Mouse (Mus musculus) ovary, postnatal 36 days (tissue): ENCODE measurements around the gene Gpr84.

Experiments used
- DNase-seq: peaks from one replicate; pipeline ENCODE4 v3.0.0; 2022; ENCODE audit warnings: low spot score, mixed read lengths

Gpr84 gene

DNA sequence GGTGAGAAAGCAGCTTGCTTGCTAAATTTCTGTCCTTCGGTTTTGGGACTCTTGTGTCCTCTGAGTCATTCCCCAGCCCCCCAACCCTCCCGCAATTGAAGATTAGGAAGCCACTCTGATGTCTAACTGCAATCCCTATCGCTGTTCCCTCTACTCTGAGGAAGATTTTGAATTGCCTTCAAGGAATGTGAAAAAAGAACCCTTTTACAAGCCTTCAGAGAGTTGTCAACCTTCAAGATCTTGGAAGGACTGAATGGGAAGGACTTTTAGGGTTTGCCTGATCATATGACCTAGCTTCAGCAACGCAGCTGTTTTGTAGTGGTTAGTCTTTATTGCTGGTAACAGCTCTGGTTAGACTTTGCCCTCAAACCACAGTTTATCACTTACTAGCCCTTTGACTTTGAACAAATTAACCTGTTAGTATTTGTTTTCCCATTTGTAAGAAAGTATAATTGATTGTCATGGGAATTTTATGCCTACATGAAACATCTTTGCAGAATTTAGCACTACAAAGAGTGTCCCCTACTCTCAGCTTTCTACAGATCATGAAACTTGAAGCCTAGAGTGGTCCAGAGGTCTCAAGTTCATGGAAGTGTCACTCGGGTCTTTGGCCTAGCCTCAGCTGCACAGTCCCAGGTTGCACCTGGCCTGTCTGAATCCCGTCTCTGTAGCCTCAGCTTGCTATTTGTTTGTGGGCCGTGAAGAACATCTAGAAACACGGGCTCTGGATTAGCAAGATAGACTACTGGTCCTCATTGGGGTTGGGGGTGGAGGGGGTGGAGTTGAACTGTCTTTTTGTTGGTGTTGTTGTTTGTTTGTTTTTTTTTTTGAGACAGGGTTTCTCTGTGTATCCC lies 4.4 kb downstream of the Gpr84 start:
- no peak for DNase-seq

DNA sequence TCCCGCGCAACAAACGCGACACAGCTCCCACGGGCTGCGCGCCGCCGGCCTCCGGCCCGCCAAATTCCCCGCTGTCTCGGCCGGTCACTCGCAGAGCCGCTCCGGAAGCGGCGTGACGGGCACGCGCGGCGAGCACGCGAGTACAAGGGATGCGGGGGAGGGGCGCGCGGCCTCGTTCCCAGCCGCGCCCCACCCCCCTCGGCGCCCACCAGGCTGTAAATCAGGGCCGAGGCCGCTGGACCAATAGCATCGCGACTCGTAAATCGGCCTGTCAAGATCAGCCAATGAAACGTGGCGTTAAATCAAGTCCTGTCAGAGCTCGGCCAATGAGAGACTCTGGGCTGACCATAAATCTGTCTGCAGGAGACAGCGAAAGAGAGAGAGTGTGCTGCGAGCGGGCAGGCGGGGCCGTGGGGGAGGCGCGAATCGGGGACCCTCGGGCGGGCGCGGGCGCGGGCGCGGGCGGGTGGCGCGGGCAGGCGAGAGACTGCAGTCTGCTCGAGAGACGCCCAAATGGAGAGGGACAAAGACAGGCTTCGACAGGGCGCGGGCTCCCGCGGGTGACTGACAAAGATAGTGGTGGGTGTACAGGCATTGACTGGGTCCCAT lies 5.2 kb downstream of the Gpr84 start:
- peak; percentile 93 for DNase-seq

DNA sequence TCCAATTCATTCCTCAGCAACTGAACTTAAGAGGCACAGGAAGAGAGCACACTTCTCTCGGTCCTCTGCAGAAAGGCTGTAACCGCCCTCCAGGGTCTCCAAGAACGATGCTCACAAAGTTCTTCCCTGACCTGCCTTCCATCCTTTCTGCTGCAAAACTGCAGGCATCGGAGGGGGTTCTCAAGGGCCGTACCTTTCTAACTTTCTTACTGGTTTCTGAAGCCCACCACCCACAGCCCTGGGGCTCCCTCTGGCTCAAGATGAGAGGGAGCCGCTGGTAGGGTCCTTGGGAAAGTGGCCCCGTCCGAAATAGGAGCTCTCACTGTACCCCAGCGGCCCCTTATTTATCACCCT lies 5.8 kb downstream of the Gpr84 start:
- no peak for DNase-seq

DNA sequence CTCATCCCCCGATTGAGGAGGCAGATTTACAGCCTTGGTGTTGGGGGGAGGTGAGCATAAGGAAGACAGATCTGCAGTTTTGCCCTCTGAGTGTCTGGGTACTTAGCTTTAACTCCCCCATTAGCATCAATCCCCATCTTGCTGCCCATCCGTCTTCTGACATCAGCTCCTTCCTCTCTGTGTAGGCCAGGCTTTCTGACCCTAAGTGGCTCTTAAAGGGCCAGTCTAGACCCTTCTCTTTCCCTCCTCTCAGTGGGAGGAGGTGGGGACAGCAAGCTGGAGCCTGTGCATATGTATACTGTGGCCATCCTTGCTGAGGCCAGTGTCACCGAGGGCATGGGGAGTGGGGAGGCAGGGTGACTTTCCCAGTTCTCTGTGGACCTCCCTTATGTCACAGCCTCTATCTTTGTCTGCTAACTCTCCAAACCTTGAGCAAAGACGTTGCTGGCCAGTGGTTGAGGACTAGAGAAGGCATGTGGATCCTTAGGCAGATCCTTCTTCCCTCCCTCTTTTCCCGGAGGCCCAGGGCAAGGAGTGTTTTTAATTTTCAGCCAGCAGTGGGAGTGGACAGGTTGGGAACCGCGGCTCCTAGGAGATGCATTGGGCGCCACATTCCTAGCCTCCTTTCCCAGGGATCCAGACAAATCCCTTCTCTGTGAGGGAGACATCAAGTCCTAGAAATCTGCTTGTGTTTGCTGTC lies 6.3 kb downstream of the Gpr84 start:
- DNase-seq = no peak

DNA sequence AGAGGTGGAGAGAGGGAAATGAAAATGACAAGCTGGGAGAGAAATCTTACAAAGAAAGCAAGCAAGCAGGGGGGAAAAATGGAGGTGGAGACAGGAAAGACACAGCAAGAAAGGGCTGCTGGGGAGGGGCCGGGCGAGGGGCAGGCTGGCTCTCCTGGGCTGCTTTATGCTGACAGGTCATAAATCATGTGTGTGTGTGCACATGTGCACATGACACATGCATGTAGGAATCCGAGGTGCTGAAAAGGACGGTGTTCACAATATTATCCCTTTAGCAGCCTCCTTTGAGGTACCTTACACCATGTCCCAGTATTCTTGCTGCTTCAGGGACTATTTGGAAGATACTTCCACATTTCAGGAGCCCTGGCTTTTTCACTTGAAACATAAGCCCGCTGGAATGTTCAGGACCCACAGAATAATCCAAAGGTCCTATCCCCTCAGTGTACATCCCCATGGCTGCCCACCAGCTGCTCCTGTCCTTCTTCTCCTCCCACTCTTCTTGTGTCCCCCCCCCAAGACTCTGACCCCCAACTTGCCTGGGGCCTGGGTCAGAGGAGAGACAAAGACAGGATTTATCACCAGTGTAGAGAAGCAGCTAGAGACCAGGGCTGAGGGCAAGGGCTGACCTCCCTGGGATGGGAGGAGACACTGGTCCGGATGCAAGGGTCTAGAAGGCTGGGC lies 7.9 kb downstream of the Gpr84 start:
- no peak for DNase-seq

DNA sequence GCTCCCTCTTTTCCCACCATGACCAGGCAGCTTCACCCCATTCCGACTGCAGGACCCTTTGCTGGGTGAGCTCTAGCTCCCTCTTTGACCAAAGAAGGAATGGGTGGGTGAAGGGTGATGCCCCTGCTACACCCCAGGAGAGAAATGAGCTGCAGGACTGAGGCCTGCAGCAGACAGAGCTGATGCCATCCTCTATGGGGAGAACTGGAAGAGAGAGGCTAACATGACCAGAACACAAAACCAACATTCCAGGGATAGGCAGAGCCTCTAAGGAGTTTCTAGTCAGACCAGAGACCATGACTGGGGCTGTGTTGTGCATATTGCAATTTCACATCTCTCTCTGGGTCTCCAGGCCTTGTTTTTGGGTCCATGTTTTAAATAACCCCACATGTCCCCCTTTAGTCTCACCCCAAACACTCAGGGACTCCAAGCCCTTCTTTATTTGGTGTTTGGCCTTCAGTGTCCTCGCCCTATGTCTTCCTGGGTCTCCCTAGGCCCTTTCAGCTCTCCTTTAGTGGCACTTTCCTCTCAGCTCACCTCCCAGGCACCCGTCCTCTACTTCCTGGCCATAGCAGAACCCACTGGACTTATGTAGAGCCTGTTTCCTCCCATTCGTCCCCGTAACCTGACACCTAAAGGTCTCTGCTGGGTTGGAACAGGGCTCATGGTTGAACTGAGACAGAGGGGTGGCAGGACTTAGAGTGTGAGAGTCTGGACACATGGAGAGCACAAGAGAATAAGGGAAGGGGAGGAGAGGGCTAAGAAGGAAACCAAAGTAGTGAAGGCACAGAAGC lies 8.7 kb downstream of the Gpr84 start:
- DNase-seq = no peak

DNA sequence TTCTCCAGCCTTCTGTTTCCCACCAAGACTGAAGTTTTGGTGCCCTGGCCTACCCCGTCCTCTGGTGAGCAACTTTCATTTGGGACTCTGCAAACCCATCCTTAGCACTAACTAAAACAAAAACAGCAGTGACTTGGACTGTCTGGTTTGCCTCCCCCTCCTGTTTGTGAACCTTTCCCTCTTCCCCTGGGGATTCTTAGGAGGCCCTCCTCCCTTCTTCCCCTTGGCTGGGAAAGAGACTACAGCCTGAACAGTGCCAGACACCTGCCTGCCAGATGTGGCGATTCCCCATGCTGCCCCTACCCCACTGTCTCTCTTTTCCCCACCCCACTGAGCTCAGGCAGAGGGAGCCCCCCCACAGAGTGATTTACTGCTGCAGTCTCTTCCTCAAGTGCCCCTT lies 9.4 kb downstream of the Gpr84 start:
- DNase-seq = no peak

DNA sequence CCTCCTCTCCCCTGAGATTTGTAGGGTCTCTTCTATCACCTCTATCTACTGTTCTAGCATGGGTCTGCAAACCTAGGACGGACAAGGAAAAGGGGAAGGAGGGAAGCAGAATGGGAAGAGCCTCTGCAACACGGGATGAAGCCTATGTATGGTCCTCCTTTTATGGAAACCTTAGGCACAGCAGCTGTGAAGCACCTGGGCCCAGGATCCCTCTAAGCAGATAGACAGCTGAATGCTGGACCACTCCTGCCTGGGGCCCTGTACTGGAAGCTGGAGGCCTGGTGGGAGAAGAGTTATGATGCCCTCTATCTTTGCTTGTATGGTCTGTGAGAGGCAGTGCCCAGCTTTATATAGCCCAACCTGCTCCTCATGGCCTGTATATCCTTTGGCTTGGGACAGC lies 9.9 kb downstream of the Gpr84 start:
- no peak for DNase-seq

DNA sequence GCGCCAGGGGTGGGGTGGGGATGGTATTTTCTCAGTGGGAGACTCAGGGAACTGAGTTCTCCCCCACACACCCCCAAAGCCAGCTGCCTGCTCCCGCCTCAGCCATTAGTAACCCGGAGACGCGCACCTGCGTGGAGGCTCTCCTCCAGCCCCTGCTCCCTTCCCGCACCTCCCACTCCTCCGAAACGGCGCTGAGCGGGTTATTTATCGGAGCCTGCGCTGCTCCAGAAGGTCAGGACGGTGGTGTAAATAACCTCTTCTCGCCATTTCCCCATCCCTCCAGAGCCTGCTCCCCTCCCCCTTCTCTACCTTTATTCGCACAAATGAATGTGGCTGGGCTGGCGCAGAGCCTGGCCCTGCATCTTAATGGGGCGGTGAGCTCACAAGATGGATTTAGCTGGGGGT lies 10.3 kb downstream of the Gpr84 start:
- peak; percentile 42 for DNase-seq

DNA sequence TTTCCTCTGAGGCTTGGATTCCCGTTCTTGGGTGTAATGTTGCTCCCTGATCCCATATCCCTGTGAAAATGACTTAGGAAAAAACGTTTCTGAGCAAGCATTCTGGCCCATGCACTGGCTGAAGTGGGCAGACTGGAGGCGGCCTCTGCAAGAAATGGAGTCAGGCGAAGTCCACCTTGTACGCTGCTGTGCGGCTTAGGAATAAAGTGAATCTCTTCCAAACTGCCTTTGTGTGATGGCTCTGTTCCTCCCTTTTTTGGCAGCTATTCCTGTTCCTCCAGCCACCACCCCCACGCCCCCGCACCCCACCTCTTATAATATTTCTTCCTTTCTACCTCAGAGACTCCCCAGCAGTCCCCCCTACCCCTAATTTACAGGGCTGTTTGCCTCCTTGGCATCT lies 10.8 kb downstream of the Gpr84 start:
- no peak for DNase-seq

DNA sequence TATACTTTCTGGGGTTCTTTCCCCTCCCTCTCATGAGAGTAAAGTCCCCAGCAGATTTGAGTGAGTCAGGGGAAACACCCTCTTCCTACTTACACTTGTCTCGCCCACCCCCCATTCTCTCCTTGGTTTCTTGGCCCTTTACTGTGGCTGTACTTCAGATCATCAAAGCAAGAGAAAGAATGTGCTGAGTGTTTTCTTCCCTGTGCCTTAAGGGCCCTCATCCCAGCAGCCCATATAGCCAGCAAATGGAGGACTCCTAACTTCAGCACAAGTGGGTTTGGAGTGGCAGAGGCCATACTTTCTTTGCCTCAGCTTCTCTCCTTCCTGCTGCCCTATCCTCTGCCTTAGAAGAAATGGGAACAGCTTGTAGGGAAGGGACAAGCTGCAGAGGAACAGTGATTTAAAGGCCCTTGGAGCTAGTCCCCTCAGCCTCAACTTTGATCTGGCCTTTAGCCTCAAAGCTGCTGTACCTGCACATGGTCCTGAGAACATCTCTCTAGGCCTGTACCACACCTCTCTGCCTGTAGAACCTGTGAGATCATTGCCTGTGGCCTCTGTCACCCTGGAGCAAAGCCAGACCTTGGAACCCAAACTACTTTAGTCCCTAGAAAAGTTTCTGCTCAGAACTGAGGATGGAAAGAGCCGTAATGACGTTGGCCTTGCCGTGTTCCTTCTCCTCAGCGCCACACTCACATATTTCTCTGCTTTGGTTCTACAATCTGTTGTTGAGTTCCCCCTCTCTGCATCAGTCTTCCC lies 11.4 kb downstream of the Gpr84 start:
- DNase-seq = no peak

DNA sequence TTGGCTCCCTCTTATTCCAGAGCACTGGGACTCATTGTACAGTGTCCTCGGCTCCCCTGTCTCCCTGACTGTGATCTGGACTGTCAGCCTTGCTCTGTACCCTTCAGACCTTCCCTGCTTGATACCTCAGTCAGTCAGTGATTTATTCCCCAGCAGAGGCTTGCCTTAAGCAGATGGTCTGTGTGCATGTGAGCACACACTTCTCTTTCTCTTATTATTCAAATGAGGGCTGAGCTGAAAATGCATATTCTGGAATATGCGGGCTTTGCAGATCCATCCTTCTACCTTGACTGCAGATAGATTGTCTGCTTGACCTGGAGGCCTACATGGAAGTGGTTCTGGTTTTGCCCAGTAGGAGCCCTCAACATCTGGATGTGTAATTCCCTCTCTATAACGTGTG lies 12.4 kb downstream of the Gpr84 start:
- DNase-seq = no peak

DNA sequence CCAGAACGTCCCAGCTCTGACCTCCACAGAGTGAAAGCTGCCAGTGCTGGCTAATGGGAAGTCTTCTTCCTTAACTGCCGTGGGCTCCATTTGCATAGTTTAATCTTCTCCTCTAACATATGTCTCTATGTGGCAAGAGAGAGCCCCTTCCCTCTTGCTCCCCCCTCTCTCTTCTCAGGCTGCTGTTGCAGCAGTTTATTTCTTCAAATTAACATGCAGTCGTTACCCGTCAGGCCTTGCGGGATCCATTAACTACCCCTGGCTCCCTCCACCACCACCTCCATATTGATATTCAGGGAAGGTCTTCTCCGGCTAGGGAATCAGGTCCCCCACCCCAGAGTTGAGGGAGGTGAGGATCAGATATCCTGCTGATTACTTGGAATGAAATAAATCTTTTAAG lies 13.1 kb downstream of the Gpr84 start:
- DNase-seq = no peak

DNA sequence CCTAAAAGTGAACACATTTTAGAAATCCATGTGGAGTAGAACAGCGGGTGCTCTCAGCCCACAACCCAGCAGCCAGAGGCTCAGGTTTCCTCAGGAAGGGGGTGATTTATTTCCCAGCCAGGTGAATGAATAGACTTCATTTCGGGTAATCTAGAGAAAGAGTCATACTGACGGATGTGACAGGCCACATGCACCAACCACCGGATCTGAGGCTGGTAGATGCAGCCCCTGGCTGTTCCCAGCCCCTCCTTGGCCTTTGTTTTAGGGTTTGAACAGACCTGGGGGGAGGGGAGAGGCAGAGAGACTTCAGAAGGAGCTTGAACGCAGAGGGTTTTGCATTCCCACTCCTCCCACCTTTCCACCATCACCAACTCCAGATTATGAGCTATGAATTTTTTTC lies 14.6 kb downstream of the Gpr84 start:
- DNase-seq = no peak

DNA sequence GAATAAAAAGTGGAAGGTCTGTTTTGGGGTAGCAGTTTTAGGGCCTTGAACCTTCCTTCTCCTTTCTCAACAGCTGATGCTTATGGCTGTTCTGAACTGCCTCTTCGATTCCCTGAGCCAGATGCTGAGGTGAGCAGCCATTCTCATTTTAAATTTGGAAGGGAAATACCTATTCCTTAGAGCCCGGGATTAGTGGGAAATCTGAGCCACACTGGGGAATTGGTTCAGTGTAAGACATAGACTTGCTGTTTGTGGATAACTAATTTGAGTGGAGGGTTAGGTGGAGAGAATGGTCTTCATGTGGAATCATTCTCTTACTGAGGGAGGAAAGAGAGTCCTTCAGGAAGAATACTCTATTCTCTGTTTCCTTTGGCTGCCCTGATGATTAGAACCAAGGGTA lies 15.8 kb downstream of the Gpr84 start:
- no peak for DNase-seq

DNA sequence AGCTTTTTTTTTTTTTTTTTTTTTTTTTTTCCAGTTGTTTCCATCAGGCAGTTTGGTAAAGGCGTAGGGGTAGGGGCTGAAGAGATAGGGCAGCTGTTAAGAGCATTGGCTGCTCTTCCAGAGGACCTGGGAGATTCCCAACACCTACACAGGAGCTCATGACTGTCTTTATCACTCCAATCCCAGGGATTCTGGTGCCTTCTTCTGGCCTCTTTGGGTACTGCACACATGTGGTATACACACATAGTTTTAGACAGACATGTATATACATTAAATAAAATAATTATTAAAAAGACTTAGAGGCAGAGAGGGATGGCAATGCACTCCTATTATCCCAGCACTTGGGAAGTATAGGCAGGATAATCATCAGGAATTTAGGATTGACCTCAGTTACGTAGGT lies 17.0 kb downstream of the Gpr84 start:
- DNase-seq = no peak

DNA sequence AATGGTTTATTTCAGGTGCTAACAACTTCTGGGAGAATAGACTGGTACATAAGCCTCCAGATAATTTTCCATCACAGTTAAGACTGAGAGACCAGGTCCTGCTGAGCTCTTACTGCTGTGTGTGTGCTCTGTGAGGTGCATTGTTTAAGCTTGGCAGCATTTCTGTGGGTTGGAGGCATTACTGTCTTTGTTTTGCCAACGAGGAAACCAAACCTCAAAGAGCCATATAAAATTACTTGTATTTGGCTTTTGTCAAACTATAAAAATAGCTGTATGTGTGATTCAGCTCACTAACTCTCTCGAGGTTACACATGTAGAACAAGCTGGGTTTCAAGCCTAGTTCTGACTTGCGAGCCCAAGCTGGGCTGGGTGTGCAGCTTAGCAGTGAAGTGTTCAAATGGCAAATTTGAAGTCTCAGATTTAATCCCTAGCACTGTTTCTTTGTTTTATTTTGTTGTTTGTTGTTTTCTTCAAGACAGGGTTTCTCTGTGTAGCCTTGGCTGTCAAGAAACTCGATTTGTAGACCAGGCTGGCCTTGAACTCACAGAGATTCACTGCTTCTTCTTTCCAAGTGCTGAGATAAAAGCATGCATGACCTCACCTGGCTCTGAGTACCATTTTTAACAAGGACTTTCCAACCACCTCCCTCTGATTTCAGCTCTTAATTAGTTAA lies 17.6 kb downstream of the Gpr84 start:
- no peak for DNase-seq

DNA sequence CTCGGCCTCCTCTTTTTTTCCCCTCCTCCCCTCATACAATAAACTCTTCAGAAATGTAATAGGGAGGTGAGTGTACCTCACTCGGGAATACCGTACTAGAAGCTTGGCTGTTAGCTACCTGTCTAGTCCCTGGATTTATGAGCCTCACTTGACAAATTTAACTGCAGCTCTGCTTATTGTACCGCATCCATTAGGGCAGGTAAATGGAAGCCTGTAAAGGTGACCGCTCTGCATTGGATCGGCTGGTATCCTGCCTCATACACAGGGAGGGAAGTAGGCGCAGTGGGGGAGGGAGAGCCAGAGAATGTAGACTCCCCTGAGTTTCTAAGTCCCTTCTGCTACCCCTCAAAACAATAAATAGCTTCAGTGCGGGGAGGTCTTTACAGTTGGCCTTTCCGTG lies 19.6 kb downstream of the Gpr84 start:
- DNase-seq = no peak

DNA sequence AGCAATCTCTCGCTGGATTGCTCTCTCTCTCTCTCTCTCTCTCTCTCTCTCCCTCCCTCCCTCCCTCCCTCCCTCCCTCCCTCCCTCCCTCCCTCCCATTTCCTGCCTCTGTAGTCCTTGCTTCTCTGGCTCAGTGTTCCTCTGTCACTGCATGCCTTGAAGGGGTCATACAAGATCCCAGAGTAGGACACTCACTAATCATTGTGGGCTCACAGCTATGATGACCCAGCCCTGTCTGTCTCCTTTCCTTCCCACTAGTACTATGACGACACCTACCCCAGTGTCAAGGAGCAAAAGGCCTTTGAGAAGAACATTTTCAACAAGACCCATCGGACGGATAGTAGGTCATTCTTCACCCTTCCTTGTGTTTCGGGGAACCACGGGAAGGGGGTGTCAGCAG lies 20.0 kb downstream of the Gpr84 start:
- DNase-seq = no peak

DNA sequence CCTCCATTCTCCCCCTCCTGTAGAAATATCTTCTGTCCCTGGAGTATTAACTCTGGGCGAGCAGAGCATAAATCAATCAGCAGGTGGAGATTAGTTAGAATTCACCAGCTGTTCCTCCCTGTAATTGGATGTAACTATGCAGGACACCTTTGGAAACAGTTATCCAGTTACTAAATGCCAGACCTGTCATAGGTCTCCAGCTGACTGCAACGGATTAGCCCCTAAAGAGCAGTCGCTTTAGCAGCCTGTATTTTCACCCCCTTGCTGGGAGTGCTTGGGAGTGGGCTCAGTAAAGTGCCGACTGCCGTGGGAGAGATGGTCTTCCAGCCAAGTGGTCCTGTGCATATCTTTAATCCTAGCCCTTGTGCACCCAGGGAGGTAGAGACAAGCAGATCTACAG lies 20.8 kb downstream of the Gpr84 start:
- DNase-seq = no peak
